Mouse (Mus musculus) midbrain, embryonic 13.5 days (tissue): ENCODE results near the gene Rflnb. TPM values are rescaled to one million over a fixed set of nuclear protein-coding genes. Genes with fewer than 3 reads are reported as not detected.
A peak's percentile ranks its signal among the peaks of the same experiment; 100 is the strongest.

Source experiments
- ATAC-seq: fragments of 200-750 bp; cut with Nextera tagmentation; 2 replicates; pipeline ENCODE4 v1.8.0; 2017; ENCODE audit warnings: mild to moderate bottlenecking, moderate TSS enrichment, moderate library complexity
- H3K27ac ChIP-seq: fragments of 300-500 bp; sonication (generic); 2 replicates; pipeline ENCODE4 v1.5.1; 2015; ENCODE audit warnings: inconsistent platforms, mild to moderate bottlenecking, moderate library complexity
- H3K27me3 ChIP-seq: fragments of 300-500 bp; sonication (generic); 2 replicates; pipeline ENCODE4 v1.6.1; 2015; ENCODE audit warnings: mild to moderate bottlenecking, inconsistent platforms
- H3K36me3 ChIP-seq: fragments of 300-500 bp; sonication (generic); 2 replicates; pipeline ENCODE4 v1.6.1; 2015; ENCODE audit warnings: mild to moderate bottlenecking, inconsistent platforms
- H3K4me1 ChIP-seq: fragments of 300-500 bp; sonication (generic); replicated peaks from 2 replicates; pipeline ENCODE4 v1.6.1; 2015; ENCODE audit warnings: inconsistent platforms
- H3K4me2 ChIP-seq: fragments of 300-500 bp; sonication (generic); replicated peaks from 2 replicates; pipeline ENCODE4 v1.6.1; 2015; ENCODE audit warnings: moderate library complexity, mild to moderate bottlenecking, inconsistent platforms
- H3K4me3 ChIP-seq: fragments of 300-500 bp; sonication (generic); replicated peaks from 2 replicates; pipeline ENCODE4 v1.5.1; 2015; ENCODE audit warnings: mild to moderate bottlenecking, inconsistent platforms
- H3K9ac ChIP-seq: fragments of 300-500 bp; sonication (generic); replicated peaks from 2 replicates; pipeline ENCODE4 v1.6.1; 2015; ENCODE audit warnings: mild to moderate bottlenecking, inconsistent platforms
- H3K9me3 ChIP-seq: fragments of 300-500 bp; sonication (generic); 2 replicates; pipeline ENCODE4 v1.6.1; 2016; ENCODE audit warnings: mild to moderate bottlenecking, inconsistent platforms
- WGBS: fragments of 180-500 bp; shearing (Covaris S2); methylation state at CpG from one replicate; pipeline ENCODE4 v1.1.7; 2015; 5-methylcytosine and 5-hydroxymethylcytosine counted together
- polyA plus RNA-seq: library from polyadenylated mRNA; unstranded; fragments of >200 nt; fragmentation: Nextera tagmentation; extraction: Ambion mirVana; gene quantifications from 2 replicates; pipeline ENCODE4 v1.2.1, GENCODE M21; 2015

Gene Rflnb
- 6.2 and 7.2 TPM in 2 replicates for polyA plus RNA-seq

DNA sequence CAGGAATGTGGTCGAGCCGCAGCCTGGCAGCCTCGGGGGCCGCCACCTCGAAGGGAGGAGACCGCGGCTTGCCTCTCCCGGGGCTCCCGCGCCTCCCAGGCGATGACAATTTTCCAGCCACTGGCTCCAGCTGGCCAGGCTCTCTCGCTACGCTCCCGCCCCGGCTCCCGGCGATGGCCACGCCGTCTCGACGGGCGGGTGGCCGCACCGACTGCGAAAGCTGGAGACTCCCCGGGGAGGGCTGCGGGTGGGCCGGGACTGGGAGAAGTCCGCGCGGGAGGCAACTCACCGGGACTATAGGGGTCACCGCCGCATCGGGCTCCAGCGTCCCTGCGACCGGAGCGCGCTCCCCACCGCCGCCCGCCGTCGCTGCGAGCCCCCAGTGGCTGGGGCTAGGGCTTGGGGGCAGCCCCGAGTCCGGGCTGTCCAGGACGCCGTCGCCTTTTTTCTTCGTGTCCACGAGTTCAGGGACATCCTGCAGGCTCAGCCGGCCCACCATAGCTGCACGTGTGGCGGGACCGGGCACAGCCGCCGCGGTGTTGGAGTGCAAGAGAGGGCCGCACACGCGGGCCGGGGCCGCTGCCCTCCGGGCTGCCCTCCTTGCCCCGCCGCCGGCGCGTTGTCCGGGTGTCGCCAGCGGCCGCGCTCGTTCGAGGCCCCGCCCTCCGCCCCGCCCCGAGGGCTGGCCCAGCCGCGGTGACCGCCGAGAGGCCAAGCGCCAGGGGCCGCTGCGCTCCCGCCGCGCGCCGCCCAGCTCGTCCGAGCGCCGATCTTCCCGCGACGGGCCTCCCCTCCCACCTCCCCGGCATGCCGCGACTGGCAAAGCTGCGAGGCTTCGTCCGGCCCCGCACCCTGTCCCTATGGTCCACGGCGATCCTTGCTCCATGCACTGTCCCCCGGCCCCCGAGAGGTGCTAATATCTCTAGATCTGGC, at the start of gene Rflnb:
Gene Rflnb, minus strand, starts transcription at position 644 of the 933 bp plus-strand sequence.
- peak; percentile 87 for ATAC-seq
- Histone ChIP-seq H3K27me3 (peaks cover 19% of the 10 kb centered on the region), H3K27ac (no peak within 1 kb of the TSS), H3K9me3 (no peaks in the 10 kb centered on the region), H3K4me3 (peak within 1 kb of the TSS; percentile 63), H3K36me3 (no peaks in the 10 kb centered on the region), H3K9ac (peak within 1 kb of the TSS; percentile 72), H3K4me2 (peak within 1 kb of the TSS; percentile 92), H3K4me1 (peaks cover 17% of the 10 kb centered on the region; the same call in 1 of the 2 replicates)
- WGBS: under 1% methylated on average over 96 of the region's 112 CpGs

- Histone ChIP-seq H3K36me3 (peaks cover 80% of the 10 kb centered on the region), H3K9ac (no peak overlapping the region), H3K4me3 (no peak overlapping the region), H3K4me2 (no peak overlapping the region), H3K27ac (no peak overlapping the region), H3K4me1 (no peaks in the 10 kb centered on the region), H3K27me3 (no peaks in the 10 kb centered on the region), H3K9me3 (no peaks in the 10 kb centered on the region)
- no peak for ATAC-seq
- 88% methylated on average over 6 of the region's 6 CpGs for WGBS
Observed at GRCm38 (mm10) chr11:76077341-76077740, 49.8 kb upstream of the Rflnb start.

GRCm38 (mm10) chr11:76074296-76075093, 46.9 kb upstream of the Rflnb start:
- 76% methylated on average over 11 of the region's 11 CpGs for WGBS
- ATAC-seq: no peak

DNA sequence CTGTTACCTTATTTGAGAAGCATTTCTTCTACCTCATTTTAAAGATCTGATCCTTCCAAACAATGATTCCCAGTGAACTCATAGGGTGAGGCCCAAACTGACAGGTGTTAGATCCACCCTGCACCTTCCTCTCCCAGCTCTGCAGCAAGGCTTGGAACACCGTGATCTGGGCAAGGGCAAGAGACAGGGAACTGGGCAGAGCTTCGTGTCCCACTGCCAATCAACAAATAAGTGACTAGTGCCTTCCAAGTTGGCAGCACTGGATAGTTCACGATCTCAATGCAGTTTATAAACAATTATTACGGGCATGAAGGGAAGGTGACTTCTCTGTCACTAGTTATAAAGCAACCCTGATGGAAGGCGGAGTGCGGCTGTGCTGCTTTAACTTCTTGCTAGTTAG, 42.2 kb upstream of the Rflnb start:
- no peak overlapping the region for H3K4me3 ChIP-seq
- WGBS: 94% methylated on average over 6 of the region's 6 CpGs
- H3K4me1 ChIP-seq: no peaks in the 10 kb centered on the region
- peaks cover 54% of the 10 kb centered on the region for H3K36me3 ChIP-seq
- H3K4me2 ChIP-seq: no peak overlapping the region
- H3K27me3 ChIP-seq: no peaks in the 10 kb centered on the region
- H3K9ac ChIP-seq: no peak overlapping the region
- H3K27ac ChIP-seq: no peak overlapping the region
- no peak for ATAC-seq
- H3K9me3 ChIP-seq: no peaks in the 10 kb centered on the region

More at GRCm38 (mm10) chr11:76074296-76075093, 46.9 kb upstream of the Rflnb start:
- Histone ChIP-seq H3K4me3 (no peak overlapping the region), H3K9ac (no peak overlapping the region), H3K9me3 (no peaks in the 10 kb centered on the region), H3K27ac (no peak overlapping the region), H3K36me3 (peaks cover 62% of the 10 kb centered on the region), H3K4me1 (no peaks in the 10 kb centered on the region), H3K4me2 (no peak overlapping the region), H3K27me3 (no peaks in the 10 kb centered on the region)

DNA sequence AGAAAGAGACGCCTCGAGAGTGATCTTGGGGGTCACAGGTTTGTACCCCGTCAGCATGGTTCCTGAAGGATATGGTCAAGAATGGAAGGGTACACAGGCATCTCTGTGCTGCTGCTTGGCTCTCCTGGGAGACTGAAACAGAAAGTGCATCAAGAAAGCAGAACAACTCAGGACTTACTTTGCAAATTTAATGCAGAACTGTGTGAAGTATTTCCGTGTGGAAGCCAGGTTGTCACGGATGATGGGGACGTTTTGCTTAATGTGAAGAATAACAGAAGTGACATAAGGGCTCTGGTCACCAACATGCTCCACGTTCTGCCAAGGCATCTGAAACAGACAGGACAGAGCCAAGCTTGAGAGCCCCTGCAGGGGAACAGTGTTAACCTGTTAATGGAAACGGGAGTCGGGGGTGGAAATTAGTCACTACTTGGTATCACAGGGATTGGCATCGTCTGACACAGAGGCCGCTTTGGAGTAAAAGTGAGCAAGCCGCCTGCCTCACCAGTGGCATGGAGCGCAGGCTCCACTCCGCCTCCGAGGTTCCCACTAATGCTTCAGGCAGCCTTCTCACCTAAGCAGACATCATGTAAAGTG, 39.1 kb upstream of the Rflnb start:
- no peak for ATAC-seq
- H3K9me3 ChIP-seq: no peaks in the 10 kb centered on the region
- WGBS: 90% methylated on average over 15 of the region's 15 CpGs
- no peak overlapping the region for H3K27ac ChIP-seq
- no peak overlapping the region for H3K4me3 ChIP-seq
- peaks cover 53% of the 10 kb centered on the region for H3K36me3 ChIP-seq
- no peaks in the 10 kb centered on the region for H3K4me1 ChIP-seq
- no peak overlapping the region for H3K9ac ChIP-seq
- H3K4me2 ChIP-seq: no peak overlapping the region
- no peaks in the 10 kb centered on the region for H3K27me3 ChIP-seq

GRCm38 (mm10) chr11:76065521-76066095, 38.0 kb upstream of the Rflnb start:
- Histone ChIP-seq H3K4me3 (no peak overlapping the region), H3K27ac (no peak overlapping the region), H3K4me2 (no peak overlapping the region), H3K9me3 (no peaks in the 10 kb centered on the region), H3K9ac (no peak overlapping the region), H3K36me3 (peaks cover 55% of the 10 kb centered on the region), H3K4me1 (no peaks in the 10 kb centered on the region), H3K27me3 (no peaks in the 10 kb centered on the region)
- 88% methylated on average over 9 of the region's 9 CpGs for WGBS
- ATAC-seq: no peak

DNA sequence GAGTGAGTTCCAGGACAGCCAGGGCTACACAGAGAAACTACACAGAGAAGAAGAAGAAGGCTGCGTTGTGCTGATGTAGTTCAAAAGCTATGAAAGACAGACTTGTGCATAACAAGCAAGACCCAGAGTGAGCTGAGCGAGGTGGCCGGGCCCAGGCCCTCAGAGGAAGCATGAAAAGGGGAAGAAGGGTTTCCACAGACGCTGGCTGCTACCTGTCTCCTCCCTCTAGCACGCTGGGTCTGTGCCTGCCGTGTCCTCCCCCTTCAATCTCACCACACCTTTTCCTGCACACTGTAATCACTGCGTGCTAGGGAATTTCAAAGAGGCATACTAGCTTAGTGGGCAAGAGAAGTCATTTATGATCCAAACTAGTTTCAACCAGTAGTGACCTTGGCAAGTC, 36.8 kb upstream of the Rflnb start:
- ATAC-seq: no peak
- Histone ChIP-seq H3K9ac (no peak overlapping the region), H3K36me3 (peaks cover 61% of the 10 kb centered on the region), H3K27me3 (no peaks in the 10 kb centered on the region), H3K4me3 (no peak overlapping the region), H3K9me3 (no peaks in the 10 kb centered on the region), H3K4me2 (no peak overlapping the region), H3K27ac (no peak overlapping the region), H3K4me1 (no peaks in the 10 kb centered on the region)
- 94% methylated on average over 7 of the region's 7 CpGs for WGBS

- no peak overlapping the region for H3K4me2 ChIP-seq
- peaks cover 53% of the 10 kb centered on the region for H3K36me3 ChIP-seq
- no peak overlapping the region for H3K27ac ChIP-seq
- no peak overlapping the region for H3K4me3 ChIP-seq
- no peaks in the 10 kb centered on the region for H3K9me3 ChIP-seq
- ATAC-seq: no peak
- H3K4me1 ChIP-seq: no peaks in the 10 kb centered on the region
- 91% methylated on average over 2 of the region's 2 CpGs for WGBS
- no peak overlapping the region for H3K9ac ChIP-seq
- H3K27me3 ChIP-seq: no peaks in the 10 kb centered on the region
Observed at GRCm38 (mm10) chr11:76060906-76061305, 33.3 kb upstream of the Rflnb start.

DNA sequence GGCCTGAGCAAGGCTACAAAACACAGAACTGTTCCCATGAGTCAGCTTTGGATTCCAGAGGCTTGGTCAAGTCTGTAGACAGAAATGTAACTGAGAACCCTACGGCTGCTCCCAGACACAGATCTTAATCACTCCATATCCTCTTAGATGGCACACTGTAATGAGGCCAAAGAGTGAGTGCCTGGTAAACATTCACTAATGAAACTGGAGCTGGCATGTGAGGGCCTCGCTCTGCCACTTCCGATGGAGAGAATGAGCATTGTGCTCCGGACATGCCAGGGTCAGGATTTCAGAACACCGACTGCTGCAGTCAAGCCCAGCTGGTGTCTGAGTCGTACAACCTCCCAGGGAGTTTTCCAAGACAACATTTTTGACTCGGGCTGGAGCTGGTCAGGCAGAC, 32.4 kb upstream of the Rflnb start:
- Histone ChIP-seq H3K9ac (no peak overlapping the region), H3K27me3 (no peaks in the 10 kb centered on the region), H3K27ac (no peak overlapping the region), H3K4me1 (no peaks in the 10 kb centered on the region), H3K4me2 (no peak overlapping the region), H3K9me3 (no peaks in the 10 kb centered on the region), H3K36me3 (peaks cover 46% of the 10 kb centered on the region), H3K4me3 (no peak overlapping the region)
- 81% methylated on average over 7 of the region's 7 CpGs for WGBS
- no peak for ATAC-seq

- Histone ChIP-seq H3K36me3 (peaks cover 17% of the 10 kb centered on the region), H3K4me2 (no peak overlapping the region), H3K27me3 (no peaks in the 10 kb centered on the region), H3K4me1 (no peaks in the 10 kb centered on the region), H3K27ac (no peak overlapping the region), H3K9ac (no peak overlapping the region), H3K9me3 (no peaks in the 10 kb centered on the region), H3K4me3 (no peak overlapping the region)
- no peak for ATAC-seq
- WGBS: 31% methylated on average over 3 of the region's 3 CpGs
Observed at GRCm38 (mm10) chr11:76056487-76056886, 28.9 kb upstream of the Rflnb start.

DNA sequence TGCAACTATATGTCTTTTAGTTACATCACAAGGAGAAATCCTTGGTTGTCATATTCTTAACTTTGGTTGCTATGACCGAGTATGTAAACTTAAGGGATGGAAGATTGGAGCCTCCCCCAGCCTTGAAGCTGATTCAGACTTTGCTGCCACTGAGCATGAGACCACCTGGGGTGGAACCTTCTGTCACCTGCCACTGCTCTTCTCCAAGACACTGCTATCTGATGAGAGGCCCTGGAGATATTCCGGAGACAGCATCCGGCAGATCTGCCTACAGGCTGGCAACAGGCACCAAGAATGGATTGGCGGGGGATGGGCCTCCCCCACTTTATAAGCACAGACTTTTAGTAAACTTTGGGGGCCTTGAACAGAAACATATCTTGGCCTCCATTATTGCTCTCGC, 24.9 kb upstream of the Rflnb start:
- H3K36me3 ChIP-seq: peaks cover 14% of the 10 kb centered on the region
- 82% methylated on average over 5 of the region's 5 CpGs for WGBS
- H3K27me3 ChIP-seq: no peaks in the 10 kb centered on the region
- no peak overlapping the region for H3K9ac ChIP-seq
- H3K9me3 ChIP-seq: no peaks in the 10 kb centered on the region
- H3K4me3 ChIP-seq: no peak overlapping the region
- no peak for ATAC-seq
- H3K4me1 ChIP-seq: no peaks in the 10 kb centered on the region
- H3K4me2 ChIP-seq: no peak overlapping the region
- H3K27ac ChIP-seq: no peak overlapping the region
